Mouse (Mus musculus) layer of hippocampus, postnatal 36 days (tissue): Measurements from ENCODE around the gene Cbfb. TPM values are rescaled to one million over a fixed set of nuclear protein-coding genes. Genes with fewer than 3 reads are reported as not detected.
"Not testable (repeated sequence)": the region's sequence is repeated elsewhere in the genome, so short reads cannot be mapped to it uniquely, and the experiment has no call there.

ENCODE experiments used
- DNase-seq, 2 experiments: peaks; one replicate each; pipeline ENCODE4 v3.0.0; 2022
- total RNA-seq, 2 experiments: library from RNA; stranded (reverse); gene quantifications; 2 replicates each; pipeline ENCODE4 v1.2.3; 2021

Cbfb gene
- total RNA-seq, 2 experiments from 2014 or later = 20.1 to 24.7 TPM

DNA sequence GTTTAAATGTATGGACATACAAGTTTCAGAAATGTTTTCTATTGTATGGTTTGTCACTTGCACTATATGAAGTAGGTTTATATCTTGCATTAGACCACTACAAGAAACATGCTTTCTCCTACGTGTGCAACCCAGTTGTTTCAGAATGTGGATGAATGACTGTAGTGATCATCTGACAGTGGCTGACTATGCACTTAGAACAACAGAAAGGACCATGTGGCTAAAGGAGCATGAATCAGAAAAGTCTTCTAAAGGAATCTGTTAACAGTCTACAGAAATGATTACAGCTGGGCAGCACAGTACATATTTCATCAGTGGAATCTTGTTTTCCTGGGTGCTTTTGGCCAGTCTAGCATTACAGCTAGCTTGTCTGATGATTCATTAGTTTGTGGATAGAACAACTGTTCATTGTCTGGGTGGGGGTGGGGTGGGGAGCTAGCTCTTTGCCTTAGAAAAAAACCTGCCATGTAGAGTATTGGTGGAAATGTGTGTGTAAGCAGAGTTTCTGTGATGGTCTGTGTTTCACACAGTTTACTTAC, 16.1 kb downstream of the Cbfb start:
- no peak for DNase-seq

DNA sequence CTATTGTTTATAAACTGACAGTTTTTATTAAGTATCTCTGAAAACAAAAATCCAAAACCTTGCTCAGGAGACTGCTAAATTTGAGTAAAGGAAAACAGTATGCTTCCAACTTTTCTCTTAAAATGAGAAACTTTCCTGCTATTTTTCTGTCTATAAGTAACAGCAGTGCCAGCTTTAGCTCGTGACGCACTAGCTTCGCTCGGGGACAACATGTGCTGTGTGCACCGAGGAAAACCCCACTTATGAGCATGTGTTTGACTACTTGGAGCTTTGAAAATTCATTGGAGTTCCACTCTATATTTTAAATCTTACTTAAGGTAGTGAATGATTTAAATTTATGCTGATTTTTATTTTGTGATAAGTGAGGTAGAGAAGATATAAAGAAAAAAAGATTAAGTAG, 21.7 kb downstream of the Cbfb start:
- no peak for DNase-seq

DNA sequence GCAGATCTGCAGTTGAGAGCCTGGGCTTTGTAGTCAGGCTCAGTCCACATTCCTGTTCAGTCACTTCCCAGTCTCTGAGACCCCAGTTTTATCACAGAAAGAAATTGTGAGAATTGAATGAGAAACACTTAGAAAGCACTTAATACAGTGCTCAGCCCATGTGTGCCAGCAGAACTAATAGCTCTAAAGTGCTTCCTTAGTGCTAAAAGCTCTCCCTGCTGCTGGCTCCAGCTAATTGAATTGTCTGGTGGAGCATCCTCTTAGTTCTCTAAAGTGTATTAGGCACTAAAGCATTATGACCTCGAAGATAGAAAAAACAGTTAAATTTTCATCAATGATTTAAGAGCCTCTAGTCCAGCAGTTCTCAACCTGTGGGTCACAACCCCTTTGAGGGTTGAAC, 35.3 kb downstream of the Cbfb start:
- no peak for DNase-seq

DNA sequence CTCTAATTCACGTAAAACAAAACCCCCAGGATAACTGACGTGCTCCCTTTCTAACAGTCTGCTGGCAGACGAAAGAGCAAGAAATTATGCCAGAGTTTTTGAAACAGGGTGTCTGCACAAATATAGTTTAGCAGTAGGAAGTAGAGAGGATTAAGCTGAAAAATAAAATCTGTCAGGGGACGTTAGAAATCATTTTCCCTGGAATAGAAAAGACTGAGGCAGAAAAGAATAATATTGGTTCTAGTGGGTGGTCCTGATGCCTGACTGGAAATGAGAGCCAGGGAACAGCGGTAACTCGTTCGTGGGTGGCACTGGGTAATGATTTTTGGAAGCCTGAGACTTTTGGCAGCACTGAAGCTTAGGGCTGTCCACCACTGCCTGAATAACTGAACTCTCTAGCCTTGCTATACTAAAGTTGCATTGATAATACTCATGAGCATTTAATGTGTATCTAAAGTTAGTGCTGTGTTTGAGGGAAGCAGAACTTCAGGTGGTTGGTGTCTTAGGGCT, 36.3 kb downstream of the Cbfb start:
- peak; percentile 16 to 38 for DNase-seq

DNA sequence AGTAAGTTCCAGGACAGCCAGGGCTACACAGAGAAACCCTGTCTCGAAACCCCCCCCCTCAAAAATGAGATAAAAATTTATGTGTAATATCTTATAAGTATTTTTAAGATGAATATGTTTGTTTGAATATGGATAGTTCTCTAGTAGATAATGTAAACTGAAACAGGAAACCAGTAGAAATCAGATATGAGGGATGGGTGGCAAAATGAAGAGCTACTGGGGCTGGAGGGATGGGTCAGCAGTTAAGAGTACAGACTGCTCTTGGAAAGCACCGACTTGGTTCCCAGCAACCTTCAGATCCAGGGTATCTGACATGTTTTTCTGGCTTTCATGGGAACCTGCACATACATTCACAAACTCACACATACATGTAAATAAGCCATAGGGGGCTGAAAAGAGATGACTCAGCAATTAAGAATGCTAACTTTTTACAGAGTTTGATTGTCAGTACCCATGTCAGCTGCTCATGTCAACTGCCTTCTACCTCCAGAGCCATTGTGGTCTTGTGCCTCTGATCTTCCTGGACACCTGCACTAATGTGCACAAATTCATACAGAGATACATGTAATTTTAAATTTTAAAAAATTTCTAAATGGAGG, 37.3 kb downstream of the Cbfb start:
- DNase-seq = no peak

DNA sequence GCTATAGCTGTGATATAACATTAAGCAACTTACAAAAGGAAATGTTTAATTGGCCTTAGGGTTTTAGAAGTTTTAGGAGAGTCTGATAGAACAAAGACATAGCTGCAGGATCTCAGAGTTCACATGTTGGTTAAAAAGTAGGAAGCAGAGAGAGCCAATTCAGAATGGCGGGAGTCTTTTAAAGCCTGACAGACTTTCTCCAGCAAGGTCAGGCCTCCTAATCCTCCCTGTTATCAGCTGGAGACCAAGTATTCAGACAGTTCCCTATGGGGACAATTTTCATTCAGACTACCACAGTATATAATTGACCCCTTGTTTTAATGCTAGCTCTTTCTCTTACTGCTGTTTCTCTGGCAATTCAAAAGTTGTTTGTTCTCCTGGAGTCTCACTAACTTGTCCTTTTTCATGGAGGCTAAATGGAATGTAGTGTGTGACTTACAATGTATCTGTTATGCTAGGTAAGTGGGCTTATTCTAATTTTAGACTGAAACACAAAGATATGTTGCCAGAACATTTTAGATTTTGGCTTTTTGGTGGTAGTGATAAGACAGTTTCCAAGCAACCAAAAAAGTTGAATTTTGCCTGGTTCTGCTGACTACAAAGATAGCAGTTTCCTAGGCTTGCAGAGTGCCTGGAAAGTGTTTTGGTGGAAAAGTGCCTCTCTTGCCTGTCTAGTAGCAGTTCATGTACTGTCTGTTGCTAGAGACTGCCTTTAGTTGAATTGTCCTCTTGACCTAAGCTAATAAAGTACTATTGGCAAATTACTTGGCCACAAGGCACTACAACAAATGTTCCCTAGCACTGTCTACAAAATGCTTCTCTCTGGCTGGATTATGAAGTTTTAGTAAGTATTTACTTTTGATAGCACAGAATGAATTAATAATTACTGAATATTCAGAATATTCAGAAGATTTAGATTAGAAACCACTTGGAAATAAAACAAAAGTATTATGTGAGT, 39.0 kb downstream of the Cbfb start:
- no peak for DNase-seq

DNA sequence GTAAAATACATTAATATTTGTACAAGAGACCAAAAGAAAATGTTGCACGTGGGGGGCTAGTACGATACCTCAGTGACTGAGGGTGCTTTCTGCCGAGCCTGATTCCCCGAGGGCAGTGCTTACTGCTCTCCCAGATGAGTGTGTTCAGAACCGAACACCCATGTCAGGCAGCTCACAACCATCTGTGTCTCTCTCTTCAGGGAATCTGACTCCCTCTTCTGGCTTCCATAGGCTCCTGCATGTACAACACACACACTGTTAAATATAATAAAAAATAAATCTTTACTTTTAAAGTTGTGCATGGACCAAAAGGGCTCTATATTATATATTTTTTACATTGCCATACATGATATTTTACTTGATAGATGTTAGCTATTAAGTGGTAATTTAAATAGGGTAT, 43.6 kb downstream of the Cbfb start:
- DNase-seq = no peak

DNA sequence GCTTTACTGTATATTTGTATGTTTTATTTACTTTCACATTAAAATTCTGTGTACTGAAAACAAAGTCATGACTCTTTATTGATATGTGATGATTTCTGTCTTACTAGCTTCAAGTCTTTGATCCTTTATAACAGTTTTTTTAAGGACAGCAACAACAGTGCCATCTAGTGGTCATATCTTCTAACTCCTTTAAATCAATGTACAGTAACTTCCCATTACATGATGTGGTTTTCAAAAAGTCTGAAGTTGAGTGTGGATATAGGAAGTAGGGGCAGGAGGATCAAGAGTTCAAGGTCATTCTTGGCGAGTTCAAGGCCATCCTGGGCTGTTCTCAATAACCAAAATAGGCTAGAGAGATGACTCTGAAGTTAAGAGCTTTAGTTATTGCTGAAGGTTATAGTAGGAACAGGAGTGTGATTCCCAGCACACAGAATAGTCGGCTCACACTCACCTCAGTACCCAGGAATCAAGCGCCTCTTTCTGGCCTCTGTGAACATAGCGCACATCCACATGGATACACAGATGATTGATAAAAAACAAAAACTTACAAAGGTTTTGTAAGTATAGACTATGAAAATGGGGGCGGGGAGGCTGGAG, 47.5 kb downstream of the Cbfb start:
- DNase-seq = no peak

DNA sequence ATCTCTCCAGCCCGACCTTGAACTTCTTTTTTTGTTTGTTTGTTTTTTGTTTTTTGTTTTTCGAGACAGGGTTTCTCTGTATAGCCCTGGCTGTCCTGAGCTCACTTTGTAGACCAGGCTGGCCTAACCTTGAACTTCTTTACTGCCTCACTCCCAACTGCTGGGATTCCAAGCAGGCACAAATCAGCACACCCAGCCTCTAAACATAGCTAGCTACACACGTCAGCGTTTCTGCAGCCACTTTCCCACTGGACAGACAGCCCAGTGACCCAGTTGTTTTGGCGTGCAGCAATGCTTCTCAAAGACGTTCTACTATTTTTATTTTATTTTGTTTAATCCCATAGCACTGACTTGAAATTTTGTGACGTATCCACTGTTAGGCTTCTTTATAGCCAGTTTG, 53.4 kb downstream of the Cbfb start:
- no peak for DNase-seq

DNA sequence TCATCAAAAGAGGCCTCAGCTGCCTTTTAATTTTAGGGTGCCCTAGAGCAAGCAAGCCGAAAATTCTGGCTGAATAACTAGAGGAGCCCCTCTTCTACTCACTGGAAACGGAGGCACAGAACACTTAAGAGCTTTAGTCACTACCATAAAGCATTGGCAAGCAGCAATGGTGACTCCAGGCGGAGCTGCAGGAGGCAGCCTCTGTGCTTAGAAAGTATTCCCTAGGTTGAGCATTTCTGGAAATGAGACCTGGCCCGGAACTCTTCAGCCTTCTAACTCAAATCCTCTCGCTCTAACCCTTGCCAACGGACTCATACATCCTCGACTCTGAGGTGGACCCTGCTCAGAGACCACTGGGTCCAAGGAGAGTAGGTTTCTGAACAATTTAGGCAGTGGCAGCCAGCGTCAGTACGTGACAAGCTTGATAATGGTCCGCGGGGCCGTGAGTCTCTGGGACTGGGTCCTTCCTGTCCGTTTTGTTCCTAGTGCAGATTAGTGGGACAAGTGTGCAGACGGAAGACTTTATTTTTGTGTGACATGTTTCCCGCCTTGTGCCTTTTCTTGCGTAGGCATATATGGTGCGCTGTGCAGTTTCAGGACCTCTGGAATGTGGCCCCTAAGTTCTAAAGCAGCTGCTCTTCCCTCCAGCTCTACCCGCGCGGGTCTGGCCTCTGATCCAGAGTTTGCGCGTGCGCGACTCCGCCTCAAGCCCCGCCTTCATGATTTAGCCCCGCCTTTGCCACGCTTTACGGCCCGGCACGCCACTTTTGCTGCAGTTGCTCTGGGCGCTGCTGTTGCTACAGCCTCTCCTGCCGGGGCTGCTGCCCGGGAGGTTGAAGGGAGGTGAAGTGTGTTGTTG, 54.2 kb downstream of the Cbfb start, which contains the start of gene D230025D16Rik:
Gene D230025D16Rik (plus strand): TSS at position 733 of the 859 bp plus-strand sequence.
- DNase-seq = peak; percentile 94 to 95

DNA sequence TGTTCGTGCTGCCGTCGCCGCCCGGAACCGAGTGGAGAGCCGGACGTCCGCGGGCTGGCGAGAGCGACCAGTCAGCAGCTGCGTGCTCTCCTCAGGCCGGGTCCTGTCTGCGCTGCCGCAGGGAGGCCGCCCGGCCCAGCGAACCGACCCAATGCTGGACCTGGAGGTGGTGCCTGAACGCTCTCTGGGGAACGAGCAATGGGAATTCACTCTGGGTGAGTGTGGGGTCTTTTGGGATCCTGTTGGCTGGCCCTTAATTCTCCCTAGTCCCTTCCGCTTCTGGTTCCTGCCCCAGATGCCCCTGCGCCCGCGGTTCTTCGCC, 54.8 kb downstream of the Cbfb start:
- DNase-seq = no peak

DNA sequence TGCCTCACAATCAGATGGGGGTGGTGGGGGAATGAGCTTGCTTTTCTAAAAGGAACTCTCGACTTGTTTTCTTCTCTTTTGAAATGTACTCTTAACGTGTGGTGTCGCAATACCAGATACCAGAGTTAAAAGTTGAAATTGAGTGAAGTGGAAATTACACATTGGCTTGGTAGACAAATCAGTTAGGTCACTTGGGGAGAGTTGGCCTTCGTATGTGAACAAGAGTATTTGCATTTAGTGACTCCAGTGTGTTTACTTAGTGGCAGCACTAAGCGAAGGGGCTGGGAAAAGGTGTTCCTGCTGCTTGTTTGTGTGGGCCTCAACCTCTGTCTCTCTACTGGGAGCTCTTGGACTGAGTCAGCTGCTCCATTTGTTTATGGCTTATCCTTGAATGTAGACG, 55.4 kb downstream of the Cbfb start:
- DNase-seq = no peak

DNA sequence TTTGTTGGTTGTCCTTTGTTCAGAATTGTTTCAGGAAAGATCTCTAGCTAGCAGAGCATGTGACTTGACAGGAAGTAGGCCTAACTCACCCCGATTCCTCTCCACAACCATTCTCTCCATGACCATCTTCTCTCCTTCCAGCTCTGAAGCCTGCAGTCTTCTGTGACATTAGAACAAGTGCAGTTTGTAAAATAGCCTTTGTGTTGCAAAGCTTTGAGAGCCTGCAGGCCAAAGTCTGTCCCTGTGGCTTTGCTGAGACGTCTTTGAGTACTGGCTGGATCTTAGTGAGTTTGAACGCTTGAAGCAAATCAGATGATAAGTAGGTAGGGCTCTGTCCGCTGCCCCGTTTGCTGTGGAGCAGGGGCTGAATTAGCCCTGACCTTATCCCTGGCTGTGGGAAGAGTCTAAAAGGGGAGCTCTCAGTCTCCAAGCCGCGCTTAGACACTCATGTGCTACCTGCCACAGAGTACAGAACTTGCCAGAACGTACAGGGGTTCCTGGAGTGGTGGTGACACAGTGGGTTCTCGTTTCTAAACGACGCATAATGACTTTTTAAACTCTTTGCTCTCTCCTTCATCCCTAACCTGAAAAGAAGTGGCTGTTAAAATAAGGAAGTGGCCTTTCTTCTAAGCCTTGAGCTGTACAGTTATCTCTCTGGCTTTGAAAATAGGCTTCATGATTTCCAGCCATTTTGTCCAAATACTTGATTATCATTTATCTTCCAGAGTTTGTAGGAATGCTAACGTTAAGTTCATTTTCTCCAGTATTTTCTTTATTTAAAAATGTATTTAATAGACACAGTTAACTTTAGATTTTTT, 61.2 kb downstream of the Cbfb start:
- DNase-seq = no peak

DNA sequence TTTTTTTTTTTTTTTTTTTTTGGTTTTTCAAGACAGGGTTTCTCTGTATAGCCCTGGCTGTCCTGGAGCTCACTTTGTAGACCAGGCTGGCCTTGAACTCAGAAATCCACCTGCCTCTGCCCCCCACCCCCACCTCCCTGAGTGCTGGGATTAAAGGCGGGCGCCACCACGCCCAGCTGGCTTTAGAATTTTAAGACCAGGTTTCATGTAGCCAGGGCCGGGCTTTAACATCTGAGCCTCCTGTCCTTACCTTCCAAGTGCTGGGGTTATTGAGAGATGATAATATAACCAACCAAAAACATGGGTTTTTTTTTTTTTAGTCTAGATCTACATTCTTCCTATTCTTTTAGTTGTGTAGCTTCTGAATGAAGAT, 61.8 kb downstream of the Cbfb start:
- not testable (repeated sequence) for DNase-seq

DNA sequence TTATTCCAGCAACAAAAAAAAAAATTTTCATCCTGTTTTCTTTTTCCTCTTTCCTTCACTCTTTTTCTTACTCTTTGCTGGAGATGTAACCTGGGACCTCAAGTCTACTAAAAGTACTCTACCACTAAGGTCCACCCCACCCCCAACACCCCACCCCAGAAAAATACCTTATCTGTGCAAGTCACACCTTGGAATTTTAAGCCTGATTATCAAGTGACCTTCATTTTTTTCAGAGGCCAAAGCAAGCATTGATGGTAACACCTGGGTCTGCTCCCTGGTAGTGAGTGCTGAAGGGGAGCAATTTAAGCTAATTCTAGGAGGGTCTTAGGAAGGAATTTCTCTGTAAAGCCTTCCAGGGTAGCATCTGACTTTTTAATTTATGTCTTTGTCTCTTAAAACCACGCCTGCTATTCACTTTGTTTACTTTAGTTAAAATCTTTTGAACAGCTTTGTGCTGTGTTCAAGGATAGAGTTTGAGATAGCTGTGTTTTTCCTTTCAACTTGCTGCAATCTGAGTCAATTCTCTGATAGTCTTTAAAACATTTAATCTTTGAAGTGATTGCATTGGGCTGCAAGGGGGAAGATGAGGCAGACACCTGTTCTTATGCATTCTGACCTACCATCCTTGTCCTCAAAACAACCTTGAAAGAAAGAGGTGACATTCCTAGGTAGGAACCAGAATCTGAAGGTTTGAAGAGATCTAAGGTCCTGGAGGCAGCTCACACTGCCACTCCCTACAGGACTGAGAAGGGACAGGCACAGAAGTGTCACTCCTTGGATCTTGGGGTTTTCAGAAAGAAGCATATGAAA, 62.9 kb downstream of the Cbfb start:
- no peak for DNase-seq

DNA sequence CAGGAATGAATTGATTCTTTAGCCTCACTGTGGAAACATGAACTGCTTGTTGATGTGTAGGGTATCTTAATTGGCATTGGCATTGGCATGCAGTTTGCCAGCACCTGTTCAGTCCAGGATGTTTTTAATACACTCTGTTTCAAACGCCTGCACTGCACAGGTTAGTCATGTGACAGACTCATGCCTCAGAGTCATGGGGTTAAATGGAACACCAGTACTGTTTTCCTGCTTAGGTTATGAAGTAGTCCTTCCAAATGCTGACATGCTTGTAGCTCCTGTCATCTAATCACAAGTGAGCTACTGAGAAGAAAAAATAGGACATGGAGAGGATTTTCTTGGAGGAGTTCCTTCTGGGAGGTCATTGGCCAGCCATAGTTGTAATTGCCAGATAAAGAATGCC, 64.7 kb downstream of the Cbfb start:
- DNase-seq = no peak

DNA sequence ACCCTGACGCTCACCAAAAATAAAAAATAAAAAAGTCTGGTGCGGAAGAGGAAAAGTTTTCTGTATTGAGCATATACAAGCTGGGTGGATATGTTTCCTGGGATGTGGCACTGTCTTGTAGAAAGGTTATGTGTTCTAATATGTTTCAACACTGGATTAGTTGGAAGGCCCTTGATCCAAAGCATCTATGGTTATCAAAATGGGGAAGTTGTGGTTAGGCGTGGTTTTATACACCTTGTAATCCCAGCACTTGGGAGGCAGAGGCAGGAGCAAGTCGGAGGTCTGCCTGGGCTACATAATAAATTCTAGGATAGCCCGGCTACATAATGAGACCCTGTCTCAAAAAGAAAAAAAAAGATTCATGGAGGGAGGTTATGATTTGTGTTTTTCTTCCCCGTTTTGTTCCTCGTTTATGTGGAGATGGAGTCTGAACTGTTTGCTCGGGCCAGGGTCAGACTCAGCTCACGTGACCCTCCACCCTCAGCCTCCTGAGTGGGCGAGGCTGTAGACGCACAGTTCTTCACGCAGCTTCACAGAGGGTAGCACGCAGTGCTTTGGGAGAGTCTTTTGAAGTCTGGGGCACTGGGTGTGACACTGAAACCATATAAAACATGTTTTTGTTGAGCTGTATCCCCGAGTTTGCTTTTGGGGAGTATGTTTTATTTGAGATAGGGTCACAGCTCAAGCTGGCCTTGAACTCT, 67.1 kb downstream of the Cbfb start:
- DNase-seq = no peak

DNA sequence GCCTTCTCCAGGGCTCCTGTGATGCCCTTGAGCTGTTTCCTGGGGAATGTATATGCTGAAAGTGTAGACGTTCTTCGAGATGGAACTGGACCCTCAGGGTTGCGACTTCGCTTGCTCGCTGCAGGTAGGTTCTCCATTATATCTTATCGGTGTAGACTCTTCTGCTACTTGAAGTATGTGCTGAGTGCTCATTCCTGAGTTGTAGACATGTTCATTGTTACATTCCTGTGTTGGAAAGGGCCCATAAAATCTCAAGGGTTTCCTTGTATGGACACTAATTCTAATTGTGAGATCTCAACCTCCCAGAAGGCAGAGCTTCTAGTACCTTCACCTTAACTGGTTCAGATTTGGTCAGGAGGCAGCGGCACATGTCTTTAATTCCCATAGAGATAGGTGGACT, 70.5 kb downstream of the Cbfb start:
- DNase-seq = no peak

DNA sequence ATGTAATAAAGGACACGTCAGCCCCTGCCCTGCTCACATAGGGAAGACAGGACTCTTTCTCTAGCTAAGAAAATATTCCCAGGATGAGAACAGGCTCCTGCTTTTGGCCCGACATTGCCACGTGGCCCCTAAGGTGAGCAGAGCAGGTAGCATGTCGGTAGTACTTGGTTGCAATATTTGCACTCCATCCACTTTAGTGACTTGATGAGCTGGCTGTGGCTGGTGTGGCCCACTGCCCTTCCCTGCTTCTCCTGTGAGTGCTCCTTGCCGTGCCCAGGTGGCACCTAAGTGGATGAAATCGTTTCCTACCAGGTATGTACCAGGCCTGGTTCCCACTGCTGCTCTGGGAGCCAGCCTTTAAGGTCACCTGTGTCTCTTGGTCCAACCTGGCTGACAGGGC, 81.5 kb downstream of the Cbfb start:
- DNase-seq = no peak
